Mouse (Mus musculus): ENCODE data around the gene Kdm5b. TPM values are rescaled to one million over a fixed set of nuclear protein-coding genes. Genes with fewer than 3 reads are reported as not detected.
"Not testable (repeated sequence)": the region's sequence is repeated elsewhere in the genome, so short reads cannot be mapped to it uniquely, and the experiment has no call there.

The Kdm5b gene
- 10 to 100 TPM; 17.2 to 17.7 TPM for total RNA-seq (2021)

DNA sequence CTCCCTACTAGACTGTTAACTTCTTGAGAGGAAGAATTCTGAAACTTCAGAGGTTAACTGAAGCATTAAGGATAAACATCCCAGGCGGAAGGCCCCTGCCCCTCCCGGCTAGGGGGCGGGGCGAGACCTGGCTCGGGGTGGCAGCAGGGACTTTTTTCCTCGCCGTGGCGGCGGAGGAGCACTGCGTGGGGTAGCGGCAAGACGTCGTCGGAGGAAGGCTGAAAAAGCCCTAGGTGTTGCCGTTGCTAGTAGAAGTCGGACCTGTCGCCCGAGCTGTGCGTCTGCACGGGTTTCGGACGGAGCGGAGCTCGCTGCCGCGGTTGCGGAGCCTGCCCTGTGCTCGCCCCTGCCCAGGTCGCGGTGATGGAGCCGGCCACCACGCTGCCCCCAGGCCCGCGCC is at the start of gene Kdm5b:
Kdm5b (plus strand) TSS at position 196 of the 400 bp plus-strand sequence.
- DNase-seq = peak; percentile 91 to 92
- intact Hi-C loops (cut with DNase I) = loop anchor here (2.0 to 5.0 kb wide), 2 partner anchors 41 to 198 kb away; partner anchors contain the start of gene Tmem183a

DNA sequence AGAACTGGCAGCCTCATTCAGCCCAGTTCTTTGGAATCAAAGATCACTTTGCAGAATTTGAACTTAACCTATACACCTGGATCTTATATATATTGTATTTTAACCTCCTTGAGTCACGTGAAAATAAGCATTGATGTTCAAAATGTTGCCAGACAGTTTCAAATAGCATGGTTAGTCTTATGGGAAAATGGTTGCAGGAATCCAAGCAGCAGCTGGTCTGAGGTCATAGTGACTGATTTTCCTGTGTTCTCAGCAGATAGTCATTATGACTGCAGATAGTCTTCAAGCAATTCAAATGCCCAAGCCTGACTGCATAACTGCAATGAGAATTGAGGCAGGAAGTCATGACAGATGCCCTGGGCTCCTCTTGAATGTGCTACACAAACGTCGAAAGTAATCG is 47.8 kb upstream of the Kdm5b start:
- intact Hi-C loops (cut with DNase I) = no loop called here
- no peak for DNase-seq

DNA sequence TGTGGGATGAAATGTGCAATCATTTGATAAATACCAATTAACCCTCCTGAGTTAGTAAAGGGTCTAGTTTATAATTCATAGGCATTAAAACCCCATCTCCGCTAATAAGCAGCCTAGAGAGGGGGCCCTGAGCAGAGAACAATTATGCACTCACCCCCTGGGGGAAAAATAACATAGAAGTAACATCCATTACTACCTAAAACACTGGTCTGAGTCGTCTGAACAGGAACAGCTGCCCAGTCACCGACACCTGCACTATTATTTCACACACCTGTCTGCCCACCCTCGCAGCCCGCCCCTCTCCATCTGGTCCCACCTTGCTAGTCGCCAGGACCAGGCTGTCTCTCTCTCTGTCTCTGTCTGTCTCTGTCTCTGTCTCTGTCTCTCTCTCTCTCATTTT is 47.4 kb upstream of the Kdm5b start:
- no peak for DNase-seq
- intact Hi-C loops (cut with DNase I) = no loop called here

DNA sequence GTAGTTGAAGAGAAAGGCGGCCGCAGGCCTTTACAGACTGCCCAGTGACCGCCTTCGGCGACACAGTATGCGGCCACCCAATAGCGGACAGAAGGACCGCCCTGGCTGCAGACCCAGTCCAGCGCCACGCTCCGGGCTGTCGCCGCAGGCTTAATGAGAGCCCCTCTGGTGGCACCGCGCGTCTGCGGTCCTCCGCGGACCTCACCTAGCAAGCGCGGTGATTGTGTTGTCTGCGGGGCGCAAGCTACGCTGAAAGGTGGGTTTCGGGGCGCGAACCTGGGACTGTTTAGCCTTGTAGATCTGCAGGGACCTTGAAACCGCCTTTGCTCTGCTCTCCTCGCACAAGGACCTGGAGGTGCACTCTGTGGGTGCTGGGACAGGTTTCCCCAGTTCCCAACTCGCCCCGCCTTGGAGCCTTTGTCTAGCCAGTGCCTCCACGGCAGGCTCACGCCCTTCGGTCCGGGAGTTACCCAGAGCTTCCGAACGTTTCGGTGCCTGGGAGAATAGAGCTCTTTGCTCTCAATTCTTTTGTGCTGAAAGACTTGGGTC is 46.6 kb upstream of the Kdm5b start:
- intact Hi-C loops (cut with DNase I) = no loop called here
- DNase-seq = peak; percentile 26 to 37

DNA sequence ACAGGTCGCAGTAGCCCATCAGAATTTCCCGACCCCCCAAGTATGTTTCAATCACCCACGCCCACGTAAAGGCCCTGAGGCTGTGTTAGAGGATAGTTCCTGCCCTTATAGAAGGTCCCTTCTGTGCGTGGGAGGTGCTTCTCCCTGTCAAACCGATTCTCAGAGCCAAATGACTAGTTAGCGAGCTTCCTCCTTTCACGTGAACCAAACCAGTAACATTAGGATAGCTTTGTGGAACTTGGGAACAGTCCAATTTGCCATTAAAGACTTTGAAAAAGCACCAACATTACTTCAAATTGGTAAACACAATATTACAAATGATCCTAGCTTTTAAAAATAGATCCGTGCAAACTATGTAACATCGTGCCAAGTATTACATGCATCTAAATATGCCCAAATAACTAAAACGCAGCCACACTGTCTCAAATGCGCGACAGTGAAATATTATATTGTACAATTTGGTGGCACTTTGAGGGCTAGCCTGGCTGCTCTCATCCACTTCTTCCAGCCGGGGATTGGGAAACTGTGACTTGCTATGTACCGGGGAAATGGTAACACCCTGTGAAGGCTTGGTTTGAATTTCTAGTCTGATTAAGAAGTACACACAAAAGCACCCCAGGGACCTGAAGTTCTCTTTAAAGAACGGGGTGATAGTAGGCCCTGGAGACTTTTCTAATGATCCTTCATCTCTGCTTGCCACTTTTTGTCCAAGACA is 45.9 kb upstream of the Kdm5b start:
- DNase-seq = no peak
- intact Hi-C loops (cut with DNase I) = no loop called here

DNA sequence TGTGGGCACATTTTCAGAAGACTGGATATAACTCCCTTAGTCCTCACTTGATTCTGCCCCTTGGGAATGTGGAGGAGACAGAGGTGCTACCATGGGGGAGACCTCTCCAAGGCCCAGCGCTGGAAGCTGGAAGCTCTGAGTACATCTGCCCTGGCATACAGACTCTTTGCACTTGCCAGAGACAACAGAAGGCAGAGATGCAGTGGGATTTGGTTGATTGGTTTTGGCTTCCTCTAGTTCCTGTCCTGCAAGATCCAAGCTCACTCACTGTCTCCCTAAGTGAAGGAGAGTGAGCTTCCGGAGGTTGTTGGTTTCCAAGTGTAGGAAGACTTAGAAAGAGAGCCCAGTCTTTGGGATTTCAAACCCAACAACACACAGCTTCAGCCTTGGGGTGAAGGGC is 44.1 kb upstream of the Kdm5b start:
- no peak for DNase-seq
- intact Hi-C loops (cut with DNase I) = loop anchor here (2.0 to 5.0 kb wide), 2 partner anchors 76 to 91 kb away; no protein-coding TSS in a partner anchor

DNA sequence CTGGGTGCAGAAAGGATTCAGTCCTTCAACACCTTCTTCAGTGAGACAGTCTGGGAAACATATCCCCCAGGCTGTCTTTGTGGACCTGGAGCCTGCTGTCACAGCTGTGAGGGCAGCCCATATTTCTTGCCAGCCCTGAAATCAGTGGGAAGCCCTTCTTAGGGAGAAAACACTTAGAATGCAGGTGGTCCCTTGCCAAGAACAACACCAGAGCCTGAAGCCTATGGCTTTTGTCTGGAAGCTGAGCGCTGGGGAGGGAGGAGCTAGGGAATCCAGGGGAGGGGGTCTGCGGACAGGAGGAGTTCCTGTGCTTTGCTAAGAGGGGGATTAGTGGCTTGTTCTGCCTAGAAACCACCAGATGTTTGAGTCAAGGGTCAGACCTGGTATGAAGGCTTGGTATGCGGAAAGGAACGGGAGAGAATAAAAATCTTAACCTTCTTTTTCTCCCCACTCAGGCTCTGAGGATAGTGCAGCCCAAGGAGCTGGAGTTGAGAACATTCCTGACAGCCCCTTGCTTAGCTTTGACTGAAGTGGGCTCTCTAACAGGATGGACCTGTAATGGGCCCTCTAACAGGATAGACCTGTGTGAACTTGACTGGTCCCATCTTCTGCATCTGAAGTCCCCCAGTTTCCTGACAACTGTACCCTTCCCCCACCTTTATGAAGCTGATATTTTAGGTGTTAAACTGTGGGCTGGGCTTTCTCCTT is 43.3 kb upstream of the Kdm5b start:
- DNase-seq = no peak
- intact Hi-C loops (cut with DNase I) = loop anchor here (2.0 to 5.0 kb wide), 2 partner anchors 76 to 90 kb away; no protein-coding TSS in a partner anchor

DNA sequence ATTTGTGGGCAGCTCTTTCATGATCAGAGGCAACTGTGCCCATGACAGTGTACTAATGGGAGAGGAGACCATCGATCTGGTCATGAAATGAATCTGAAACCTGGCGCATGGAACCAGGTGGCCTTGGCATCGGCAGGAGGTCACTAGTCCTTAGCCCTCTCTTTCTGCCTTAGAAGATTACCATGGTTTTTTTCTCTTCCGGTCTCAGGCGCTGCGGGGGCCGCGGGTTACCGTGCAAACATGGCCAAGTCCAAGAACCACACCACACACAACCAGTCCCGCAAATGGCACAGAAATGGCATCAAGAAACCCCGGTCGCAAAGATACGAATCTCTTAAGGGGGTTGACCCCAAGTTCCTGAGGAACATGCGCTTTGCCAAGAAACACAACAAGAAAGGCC is 42.1 kb upstream of the Kdm5b start:
- intact Hi-C loops (cut with DNase I) = loop anchor here (2.0 to 5.0 kb wide), 3 partner anchors 43 to 89 kb away; partner anchors contain the start of gene Kdm5b

DNA sequence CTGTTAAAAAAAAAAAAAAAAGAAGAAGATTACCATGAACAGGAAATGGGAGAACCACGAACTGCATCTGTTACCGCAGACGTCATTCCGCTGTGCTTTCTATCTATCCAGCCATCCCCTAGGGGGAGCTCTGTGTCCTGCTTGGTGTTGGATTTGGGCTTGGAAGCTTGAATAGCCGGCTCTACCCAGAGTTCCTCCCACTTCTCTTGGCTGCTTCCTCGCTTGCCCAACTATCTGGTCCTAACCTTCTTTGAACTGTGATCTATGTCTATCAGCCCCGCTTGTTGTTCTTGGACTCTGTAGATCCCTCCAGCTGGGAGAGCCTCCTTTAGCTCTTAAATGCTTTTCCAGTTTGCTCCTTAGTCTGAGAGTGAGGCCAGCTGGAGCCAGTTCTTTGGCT is 41.3 kb upstream of the Kdm5b start:
- intact Hi-C loops (cut with DNase I) = loop anchor here (2.0 to 5.0 kb wide), 2 partner anchors 42 to 74 kb away; partner anchors contain the start of gene Kdm5b
- DNase-seq = peak; percentile 83

More for the DNA sequence above, 42.1 kb upstream of the Kdm5b start:
- not testable (repeated sequence) for DNase-seq

DNA sequence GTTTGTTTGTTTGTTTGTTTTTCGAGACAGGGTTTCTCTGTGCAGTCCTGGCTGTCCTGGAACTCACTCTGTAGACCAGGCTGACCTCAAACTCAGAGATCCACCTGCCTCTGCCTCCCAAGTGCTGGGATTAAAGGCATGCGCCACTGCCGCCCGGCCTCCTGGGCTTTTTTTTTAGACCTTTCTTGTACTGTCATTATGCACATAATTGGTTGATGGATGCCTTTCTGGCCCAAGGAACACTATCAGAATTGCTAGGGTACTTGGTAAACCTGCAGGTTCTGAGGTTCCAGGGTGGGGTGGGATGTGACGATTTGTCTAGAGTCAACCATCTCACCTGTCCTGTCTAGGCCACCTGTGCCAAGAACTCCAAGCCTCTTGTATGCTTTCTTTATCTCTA is 40.8 kb upstream of the Kdm5b start:
- intact Hi-C loops (cut with DNase I) = loop anchor here (2.0 to 5.0 kb wide), 2 partner anchors 42 to 73 kb away; partner anchors contain the start of gene Kdm5b
- DNase-seq = not testable (repeated sequence)

DNA sequence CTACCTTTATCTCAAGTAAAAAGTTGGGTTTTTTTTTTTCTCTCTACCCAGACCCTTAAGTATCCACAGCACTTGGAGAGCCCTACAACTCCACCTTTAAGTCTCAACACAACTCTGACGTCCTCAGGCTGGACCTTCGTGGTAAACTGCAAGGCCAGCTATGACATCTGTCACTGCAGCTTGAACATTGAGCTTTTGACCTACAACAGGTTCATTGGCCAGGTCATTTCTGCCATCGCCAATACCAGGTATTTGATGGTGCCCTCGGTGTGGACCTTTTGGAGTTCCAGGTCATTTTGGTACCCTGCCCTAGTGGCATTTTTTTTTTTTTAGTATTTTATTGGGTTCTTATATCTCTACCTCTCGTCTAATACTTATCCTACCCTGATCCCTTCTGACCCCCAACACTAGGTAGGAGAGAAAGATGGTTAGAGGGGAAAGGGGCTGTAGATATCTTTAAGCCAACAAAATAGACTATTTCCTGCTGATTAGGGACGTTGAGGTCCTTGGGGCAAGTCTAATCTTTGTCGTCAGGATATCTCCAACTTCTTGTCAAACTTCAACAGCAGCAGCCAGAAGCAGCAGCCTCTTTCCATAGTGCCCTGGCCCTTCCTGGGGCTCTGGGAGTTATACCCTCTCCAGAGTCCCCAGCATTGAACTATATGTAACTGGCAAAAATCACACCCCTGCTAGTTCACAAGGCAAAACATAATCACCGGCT is 39.8 kb upstream of the Kdm5b start:
- intact Hi-C loops (cut with DNase I) = no loop called here
- DNase-seq = no peak

DNA sequence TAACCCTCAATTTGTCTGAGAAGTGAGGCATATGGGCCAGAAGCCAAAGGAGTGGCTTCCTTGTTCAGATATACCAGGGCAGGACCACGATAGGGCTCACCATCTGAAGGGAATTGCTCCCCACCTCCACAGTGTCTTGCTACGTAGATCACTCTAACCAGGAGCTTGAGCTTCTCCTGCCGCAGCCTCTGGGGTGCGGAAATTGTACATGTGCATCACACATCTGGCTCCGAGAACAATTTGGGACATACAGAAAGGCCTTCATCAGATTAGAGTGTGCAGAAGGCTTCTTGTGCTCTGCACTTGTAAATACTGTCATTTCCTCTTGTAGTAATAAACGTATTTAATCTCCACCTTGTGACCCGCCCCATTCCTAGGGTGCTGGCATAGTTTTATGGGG is 38.8 kb upstream of the Kdm5b start:
- no peak for DNase-seq
- intact Hi-C loops (cut with DNase I) = no loop called here

DNA sequence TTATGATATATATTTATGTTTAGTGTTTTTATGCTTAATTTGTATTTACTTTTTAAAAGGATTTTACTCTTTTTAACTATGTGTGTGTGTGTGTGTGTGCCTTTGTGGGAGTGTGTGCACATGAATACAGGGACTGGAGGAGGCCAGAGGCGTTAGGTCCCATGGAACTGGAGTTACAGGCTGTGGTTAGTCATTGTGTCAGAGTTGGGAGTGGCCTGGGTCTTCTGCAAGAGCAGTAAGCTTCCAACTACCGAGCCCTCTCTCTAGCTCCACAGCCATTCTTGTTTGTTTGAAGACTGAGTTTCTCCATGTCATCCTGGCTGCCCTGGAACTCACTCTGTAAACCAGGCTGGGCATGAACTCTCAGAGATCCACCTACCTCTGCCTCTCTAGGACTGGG is 37.6 kb upstream of the Kdm5b start:
- intact Hi-C loops (cut with DNase I) = no loop called here

DNA sequence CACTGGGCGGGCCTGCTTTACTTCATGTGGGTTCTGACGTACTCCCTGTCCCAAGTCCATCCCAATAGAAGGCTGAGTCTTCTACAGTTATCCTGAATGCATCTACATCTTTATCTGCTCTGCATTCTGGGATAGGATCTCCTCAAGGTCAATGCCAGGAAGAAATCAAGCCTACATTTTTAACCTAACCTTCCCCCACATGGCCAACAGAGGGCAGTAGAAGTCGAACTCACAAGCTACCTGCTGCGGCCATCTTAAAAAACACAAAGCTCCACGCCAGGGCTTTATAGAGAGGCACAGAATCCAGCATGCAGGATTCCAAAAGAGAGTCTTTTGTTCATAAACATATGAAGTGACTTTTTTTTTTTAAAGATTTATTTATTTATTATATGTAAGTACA is 35.5 kb upstream of the Kdm5b start:
- DNase-seq = no peak
- intact Hi-C loops (cut with DNase I) = no loop called here

More for the DNA sequence above, 37.6 kb upstream of the Kdm5b start:
- no peak for DNase-seq

DNA sequence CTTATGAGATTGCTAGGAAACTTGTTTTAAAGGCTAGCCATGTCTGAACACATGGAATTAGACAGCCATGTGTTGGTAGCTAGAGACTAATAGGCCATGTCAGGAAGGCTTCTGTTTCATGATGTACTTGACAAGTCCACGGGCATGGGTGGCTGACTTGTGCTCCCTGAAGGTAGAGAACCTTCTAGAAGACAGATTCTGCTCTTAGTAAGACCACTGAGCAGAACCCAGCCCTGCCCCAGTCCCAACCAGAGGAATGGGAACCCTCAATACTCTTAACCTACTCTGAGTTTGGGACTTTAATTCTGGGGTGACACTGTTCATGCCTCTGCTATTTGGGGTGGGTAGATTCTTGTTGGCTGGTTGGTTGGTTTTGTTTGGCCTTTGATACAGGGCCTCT is 35.0 kb upstream of the Kdm5b start:
- intact Hi-C loops (cut with DNase I) = no loop called here
- DNase-seq = no peak

DNA sequence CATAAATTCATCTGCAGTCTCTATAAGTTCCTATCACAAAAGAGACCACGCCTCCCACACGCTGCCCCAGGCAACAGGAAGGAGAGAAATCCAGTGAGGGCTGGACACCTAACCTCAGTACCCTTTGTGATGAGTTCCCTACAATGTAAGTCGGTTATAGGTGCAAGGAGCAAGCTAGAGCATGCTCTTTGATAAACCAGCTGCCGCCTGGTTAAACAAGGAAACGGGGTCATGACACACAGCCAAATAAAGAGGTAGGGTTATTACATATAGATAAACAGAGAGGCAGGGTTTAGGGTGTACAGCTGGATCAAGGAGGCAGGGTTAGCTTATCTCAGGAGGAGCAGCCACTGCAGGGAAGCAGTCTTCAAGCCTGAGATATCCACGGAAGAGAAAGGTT is 33.2 kb upstream of the Kdm5b start:
- intact Hi-C loops (cut with DNase I) = no loop called here
- DNase-seq = no peak

DNA sequence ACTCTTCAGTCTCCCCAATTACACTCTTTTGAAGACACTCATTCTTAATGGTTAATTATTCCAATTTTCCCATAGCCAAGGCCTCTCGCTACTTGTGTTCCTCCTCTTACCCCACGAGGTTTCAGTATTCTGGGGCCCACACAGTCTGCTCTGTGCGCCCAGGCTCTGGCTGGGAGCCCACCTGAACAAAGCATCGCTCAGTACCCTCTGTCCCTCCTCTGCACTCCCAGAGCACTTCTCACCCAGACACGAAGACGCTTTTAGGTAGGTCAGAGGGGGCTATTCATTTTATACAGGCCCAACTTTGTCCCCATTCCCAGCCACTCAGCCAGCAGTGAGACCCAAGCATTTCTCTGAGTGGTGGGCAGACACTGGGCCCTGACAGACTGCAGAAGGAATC is 29.4 kb upstream of the Kdm5b start:
- DNase-seq = no peak
- intact Hi-C loops (cut with DNase I) = no loop called here

DNA sequence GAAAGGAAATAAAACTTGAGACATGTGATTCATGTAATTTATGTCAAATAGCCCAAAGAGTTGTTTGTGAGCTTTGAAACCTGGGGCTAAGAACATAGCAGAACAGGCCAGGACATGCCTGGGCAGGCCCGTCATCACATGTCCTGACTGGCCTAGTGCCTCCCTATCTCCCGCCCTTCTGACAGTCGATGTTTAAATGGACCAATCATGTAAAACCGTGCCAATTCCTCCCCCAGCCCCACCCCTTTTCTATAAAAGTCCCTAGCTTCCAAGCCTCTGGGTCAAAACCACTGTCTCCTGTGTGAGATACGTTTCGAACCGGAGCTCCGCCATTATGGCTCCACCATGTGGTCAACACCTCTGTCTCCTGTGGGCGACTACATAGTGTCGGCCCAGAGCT is 26.3 kb upstream of the Kdm5b start:
- intact Hi-C loops (cut with DNase I); DNase-seq: not testable (repeated sequence)

DNA sequence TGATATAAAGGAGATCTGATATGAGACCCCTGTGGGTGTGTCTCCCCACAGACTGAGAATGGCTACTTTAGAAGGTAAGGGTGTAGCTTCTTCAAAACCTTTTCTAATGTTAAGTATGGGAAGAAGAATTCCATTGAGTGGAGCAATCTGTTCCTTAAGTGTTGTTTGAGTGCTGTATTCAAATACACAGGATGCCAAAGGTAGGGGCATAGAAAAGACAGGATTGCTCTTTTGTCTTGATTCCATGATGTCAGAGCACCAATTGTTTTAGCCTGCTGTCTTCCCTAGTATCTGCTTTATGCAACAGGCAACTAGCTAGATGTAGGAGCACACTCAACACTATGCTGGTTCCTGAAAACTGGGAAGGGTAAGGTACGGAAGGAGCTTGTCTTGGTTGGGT is 24.9 kb upstream of the Kdm5b start:
- no peak for DNase-seq
- intact Hi-C loops (cut with DNase I) = no loop called here

DNA sequence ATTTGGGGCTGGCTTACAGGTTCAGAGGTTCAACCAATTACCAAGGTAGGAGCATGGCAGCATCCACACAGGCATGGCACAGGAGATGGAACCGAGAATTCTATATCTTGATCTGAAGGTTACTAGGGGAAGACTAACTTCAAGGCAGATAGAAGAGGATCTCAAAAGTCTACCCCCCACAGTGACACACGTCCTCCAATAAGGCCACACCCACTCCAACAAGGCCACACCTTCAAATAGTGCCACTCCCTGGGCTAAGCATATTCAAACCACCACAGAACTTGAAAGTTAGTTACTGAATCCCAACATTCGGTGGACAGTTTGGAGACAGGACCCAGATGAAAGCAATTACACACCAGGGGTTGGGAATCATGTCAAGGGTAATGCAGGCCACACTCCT is 24.5 kb upstream of the Kdm5b start:
- no peak for DNase-seq
- intact Hi-C loops (cut with DNase I) = no loop called here

DNA sequence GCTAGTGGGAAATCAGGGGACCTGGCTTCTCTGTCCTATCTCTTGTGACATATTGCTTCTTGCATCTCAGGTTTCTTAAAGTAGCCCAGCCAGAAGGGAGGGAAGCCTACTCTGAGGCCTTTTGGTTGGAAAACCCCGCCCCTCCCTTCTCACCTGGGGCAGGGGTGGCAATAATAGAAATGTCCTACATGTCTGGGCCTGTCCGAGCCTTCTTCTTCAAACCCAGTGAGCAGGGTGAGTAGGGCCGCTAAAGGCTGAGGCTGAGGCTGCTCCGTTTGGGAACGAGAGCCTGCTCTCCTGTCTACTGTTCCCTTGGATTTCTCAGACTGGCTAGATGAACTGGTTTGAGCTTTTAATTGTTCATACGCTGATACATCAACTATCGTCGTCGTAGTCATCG is 19.4 kb upstream of the Kdm5b start:
- DNase-seq = no peak
- intact Hi-C loops (cut with DNase I) = no loop called here

Data from heart, postnatal 36 days (tissue).